Mouse (Mus musculus) thymus, adult 2 months (tissue): ENCODE data around the gene Tmem258.

Experiments
- CTCF ChIP-seq: fragments of 200-500 bp; IDR thresholded peaks from 2 replicates; pipeline ENCODE4 v1.5.1; 2012; ENCODE audit warnings: mild to moderate bottlenecking, control low read depth, low read length, moderate library complexity, borderline replicate concordance; ENCODE audit not compliant: control insufficient read depth, poor library complexity, insufficient read depth; ENCODE audit errors: extremely low read depth
- POLR2A ChIP-seq: fragments of 200-500 bp; IDR thresholded peaks from 2 replicates; pipeline ENCODE4 v1.6.1; 2012; ENCODE audit warnings: mild to moderate bottlenecking, low read length, control low read depth, moderate library complexity; ENCODE audit not compliant: control insufficient read depth, poor library complexity, insufficient read depth; ENCODE audit errors: extremely low read depth

DNA sequence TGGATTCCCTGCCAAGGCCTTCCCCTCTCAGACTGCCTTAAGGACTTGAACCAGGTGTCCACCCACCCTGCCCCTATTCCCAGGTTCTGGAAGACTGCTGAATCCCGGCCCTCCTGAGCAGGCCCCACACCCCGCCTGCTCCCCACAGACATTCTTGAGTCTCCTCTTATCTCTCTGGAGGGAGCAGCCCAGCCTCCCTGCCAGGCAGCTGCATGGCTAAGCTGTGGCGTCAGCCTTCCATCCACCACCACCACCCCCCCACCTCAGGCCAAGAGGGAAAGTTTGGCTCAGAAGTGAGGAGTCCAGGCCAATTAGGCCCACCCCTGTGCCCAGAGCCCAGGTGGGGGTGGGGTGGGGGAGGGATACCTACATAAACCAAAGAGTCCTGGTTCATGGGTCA lies 34.7 kb downstream of the Tmem258 start:
- TF ChIP-seq CTCF (no peak), POLR2A (no peak)
